Mouse (Mus musculus) left cerebral cortex, postnatal 4 days (tissue): ENCODE measurements around the gene Pik3ap1. TPM values are rescaled to one million over a fixed set of nuclear protein-coding genes. Genes with fewer than 3 reads are reported as not detected.
A peak's percentile ranks its signal among the peaks of the same experiment; 100 is the strongest.

Source experiments
- DNase-seq: peaks from one replicate; pipeline ENCODE4 v3.0.0-alpha.2; 2022
- intact Hi-C: fragments of 180-260 bp; cut with DNase I; formaldehyde crosslinking; loops from one replicate; pipeline ENCODE4 v1.15.1; 2025
- total RNA-seq, 2 experiments: library from RNA; stranded (reverse); gene quantifications; 2 replicates each; pipeline ENCODE4 v1.2.3; 2021

Pik3ap1 gene
- total RNA-seq, 2 experiments from 2014 or later = 1.7 to 2.0 TPM

- no peak for DNase-seq
- intact Hi-C loops = loop anchor here (5.0 kb wide), 1 partner anchor 159 kb away; no protein-coding TSS in a partner anchor
Measured at GRCm38 (mm10) chr19:41246271-41246670, 138.6 kb downstream of the Pik3ap1 start.

GRCm38 (mm10) chr19:41244581-41244980 lies 140.3 kb downstream of the Pik3ap1 start:
- DNase-seq = peak; percentile 49
- intact Hi-C loops = no loop called here

DNA sequence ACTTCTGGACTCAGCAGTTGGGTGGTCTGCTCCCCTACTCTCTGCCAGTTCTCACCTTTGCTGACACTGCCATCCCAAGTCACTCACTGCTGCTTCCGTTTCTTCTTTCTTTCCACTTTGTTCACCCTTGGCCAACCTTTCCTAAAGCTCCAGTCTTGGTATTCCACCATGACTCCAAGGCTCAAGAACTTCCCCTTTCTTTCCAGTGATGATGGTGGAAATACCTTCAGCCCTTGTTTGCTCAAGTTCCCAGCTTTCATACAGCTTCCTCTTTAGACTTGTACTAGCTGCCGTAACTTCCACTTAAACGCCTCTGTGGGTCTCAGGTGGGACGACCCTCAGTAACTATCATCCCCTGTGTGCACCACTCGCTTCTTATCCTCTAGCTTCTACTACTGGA lies 142.9 kb downstream of the Pik3ap1 start:
- intact Hi-C loops = no loop called here

DNA sequence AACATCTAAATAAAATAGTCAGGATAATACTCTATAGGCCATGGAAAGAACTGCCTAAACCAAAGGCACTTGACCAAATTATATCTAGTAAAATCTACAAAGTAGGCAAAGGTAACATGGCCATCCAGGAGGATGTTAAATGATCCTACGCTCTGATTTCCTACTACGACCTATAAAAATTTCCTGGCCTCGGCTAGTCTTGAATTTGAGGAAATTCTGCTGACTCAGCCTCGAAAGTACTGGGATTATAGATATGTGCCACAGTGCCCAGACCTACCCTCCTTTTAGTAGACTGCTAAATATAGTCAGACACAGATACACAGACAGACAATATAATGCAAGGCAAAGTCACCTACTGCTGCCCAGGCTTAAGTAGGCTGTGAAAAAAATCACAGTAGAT lies 151.2 kb downstream of the Pik3ap1 start:
- intact Hi-C loops = no loop called here
- DNase-seq = no peak

More for the DNA sequence above, 142.9 kb downstream of the Pik3ap1 start:
- no peak for DNase-seq

Other genes starting within 250 kb of the Pik3ap1 start
- 1 to 10 TPM in 1 of 2 experiments, under 1 TPM in 1; 0.64 to 1.6 TPM for gene Tll2, start 178.3 kb downstream of the Pik3ap1 start, total RNA-seq
- 100 to 1,000 TPM; 126 to 130 TPM for gene Tm9sf3, start 121.1 kb downstream of the Pik3ap1 start, total RNA-seq
- gene Lcor, start 97.5 kb upstream of the Pik3ap1 start, total RNA-seq = 10 to 100 TPM; 28.7 to 29.6 TPM
- 10 to 100 TPM; 14.1 to 15.9 TPM for gene Gm340, start 197.3 kb upstream of the Pik3ap1 start, total RNA-seq